Mouse (Mus musculus): ENCODE measurements around the gene Aldh1a3.

Aldh1a3 gene

GRCm38 (mm10) chr7:66427437-66428161 is at the start of gene Aldh1a3:
Gene Aldh1a3, minus strand, starts transcription at chr7:66427517.
- no peak for DNase-seq

DNA sequence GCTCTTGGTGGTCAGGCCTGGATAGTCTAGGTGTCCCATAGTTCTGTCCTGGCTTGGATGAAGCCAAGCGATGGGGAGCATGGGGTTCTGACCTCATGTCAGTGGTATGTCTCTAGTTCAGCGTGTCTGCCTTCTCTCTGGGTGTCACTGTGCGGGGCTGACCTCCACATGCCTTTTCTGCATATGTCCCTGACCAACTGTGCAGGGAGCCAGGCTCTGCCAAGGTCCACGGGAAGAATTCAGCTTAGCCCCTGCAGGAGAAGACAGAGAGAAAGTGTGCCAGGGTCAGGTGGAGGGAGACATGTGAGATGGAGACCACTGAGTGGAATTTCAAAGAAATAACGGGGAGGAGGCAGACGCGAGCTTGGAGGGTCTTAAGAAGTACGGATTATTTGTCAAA is 49.0 kb upstream of the Aldh1a3 start:
- no peak for DNase-seq

GRCm38 (mm10) chr7:66471641-66472216 is 44.4 kb upstream of the Aldh1a3 start:
- DNase-seq, result no peak

GRCm38 (mm10) chr7:66466641-66467040 is 39.3 kb upstream of the Aldh1a3 start:
- no peak for DNase-seq

- no peak for DNase-seq
These were observed 37.9 kb upstream of the Aldh1a3 start for GRCm38 (mm10) chr7:66465241-66465640.

- no peak for DNase-seq
These were observed 35.8 kb upstream of the Aldh1a3 start for GRCm38 (mm10) chr7:66463081-66463480.

DNA sequence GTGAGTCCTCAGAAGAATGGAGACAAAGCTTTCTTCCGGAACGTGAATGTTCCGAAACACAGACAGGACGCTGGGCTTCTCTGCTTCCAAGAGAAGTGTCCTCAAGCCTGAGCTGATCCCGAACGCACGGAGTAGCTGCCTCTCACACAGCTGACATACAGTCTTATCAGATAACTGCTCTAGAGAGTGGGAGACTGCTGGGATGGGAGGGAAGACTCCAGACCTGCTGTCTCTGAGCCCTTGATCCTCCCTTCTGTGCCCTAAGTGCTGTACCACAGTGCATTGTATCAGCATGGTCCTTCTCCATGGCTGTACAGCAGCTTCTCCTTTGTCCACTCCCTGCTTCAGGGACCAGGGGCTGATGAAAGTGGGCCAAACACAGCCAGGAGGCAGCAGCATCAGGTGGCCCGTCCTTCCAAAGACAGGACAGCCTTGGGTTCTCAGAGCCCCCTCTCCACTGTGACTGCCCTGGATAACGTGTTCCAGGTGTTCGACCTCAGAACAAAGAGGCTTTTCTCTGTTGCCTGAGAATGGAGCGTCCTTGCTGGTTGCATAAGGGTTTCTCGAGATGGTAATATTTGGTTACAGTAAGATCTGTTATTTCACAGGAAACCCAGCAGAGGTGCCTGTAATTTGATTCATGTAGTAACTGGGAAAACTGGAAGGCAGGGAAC is 24.4 kb upstream of the Aldh1a3 start:
- no peak for DNase-seq

GRCm38 (mm10) chr7:66449971-66450752 is 22.8 kb upstream of the Aldh1a3 start:
- no peak for DNase-seq

GRCm38 (mm10) chr7:66448786-66449540 is 21.6 kb upstream of the Aldh1a3 start:
- DNase-seq, result no peak

GRCm38 (mm10) chr7:66448304-66448703 is 21.0 kb upstream of the Aldh1a3 start:
- DNase-seq, result no peak

DNA sequence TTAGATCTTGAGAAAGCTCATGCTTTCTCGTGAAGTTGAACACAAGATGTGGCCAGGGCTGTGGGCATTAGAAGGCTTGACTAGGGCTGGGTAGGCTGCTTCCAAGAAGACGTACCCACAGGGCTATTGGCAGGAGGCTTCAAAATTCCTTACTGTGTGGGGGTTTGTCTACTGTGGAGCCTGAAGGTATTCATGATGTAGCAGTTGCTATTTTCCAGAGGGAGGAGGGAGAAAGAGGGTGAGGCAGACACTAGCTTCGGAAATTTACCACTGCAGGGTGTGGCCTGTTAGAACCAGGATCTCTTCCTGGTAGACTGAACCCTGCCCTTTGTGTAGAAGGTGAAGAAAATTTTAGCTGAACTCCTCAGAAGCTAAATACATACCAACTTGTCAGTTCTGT is 19.5 kb upstream of the Aldh1a3 start:
- DNase-seq, result no peak

DNA sequence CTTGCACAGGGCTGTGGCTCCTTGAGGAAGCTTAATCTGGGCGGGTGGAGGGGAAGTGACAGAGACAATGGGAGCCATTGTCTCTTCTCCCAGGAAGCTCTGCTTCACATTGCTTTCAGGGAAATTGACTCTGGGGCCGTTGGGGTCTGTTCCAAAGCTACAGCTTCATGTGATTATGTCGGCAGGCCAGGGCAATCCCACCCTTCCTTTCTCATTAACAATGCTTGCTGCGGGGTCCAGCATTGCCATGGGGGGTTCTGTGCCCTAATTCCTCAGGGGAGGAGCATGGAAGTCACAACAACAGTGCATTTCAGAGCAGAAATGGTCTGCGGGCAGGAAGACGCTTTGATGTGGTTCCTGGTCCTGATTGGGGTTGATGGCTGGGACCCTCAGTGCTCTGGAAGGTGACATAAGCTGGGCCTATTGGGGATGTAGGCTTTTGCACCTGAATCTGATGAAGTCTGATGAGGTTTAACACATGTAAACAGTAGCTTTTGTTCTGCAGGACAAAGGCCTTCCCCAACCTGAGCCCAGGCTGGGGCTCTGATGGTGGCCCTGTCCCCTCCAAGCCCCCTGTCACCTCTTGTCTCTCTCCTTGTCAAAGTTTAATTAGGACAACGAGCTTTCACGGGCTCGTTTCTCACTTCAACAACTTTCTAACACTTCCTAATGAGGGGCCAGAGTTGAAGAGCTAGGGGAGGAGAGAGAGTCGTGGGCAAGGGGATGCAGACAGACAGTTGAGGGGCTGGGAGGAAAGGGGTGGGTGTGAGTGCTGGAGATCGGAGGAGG is 18.0 kb upstream of the Aldh1a3 start:
- no peak for DNase-seq

GRCm38 (mm10) chr7:66444706-66445105 is 17.4 kb upstream of the Aldh1a3 start:
- no peak for DNase-seq

GRCm38 (mm10) chr7:66442501-66443369 is 15.4 kb upstream of the Aldh1a3 start:
- no peak for DNase-seq

- no peak for DNase-seq
These were observed 11.7 kb upstream of the Aldh1a3 start for GRCm38 (mm10) chr7:66438787-66439669.

DNA sequence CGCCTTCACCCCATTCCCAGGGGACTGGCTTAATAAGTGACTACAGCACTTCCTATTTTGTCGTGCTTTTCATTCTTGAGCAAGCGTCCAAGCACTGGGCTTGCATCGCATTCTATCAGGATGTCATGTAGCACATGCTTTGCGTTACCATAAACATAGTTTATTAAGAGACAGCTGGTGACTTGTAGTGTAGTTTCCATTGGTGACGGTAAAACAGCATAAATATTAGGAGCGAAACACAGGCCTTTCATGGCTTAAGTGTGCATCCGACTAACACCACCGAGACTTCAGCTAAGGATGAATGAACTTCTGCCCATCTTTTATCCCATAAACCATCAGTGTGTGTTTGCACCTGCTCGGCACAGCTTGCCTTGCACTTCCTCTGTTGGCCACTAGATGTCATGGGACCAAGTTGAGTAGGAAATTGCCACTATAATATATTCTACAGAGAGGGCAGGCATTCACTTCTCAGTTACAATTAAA is 7.2 kb upstream of the Aldh1a3 start:
- no peak for DNase-seq

- no peak for DNase-seq
These were observed 272 bp downstream of the Aldh1a3 start for GRCm38 (mm10) chr7:66427053-66427436.

GRCm38 (mm10) chr7:66421903-66422302 is 5.4 kb downstream of the Aldh1a3 start:
- DNase-seq, result no peak

- no peak for DNase-seq
These were observed 8.3 kb downstream of the Aldh1a3 start for GRCm38 (mm10) chr7:66418981-66419380.
